Mouse (Mus musculus) kidney, adult 9 months (tissue): Measurements from ENCODE around the gene Ccdc32.

Experiments
- DNase-seq: peaks from one replicate; pipeline ENCODE4 v3.0.0; 2022

Ccdc32 gene

DNA sequence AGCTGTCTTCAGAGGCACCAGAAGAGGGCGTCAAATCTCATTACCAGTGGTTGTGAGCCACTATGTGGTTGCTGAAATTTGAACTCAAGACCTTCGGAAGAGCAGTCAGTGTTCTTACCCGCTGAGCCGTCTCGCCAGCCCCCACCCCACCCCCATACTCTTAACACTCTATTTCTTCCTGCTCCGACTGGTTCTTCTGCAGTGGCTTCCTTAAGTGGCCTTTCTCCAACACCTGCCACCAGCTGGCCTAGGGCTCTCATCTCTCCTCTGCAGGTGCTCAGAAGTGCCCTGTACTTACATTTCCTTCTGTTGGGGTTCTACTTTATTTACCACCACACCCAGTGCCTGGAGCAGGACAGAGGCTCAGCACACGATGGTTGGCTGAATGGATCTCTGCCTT, 14.2 kb downstream of the Ccdc32 start:
- no peak for DNase-seq

DNA sequence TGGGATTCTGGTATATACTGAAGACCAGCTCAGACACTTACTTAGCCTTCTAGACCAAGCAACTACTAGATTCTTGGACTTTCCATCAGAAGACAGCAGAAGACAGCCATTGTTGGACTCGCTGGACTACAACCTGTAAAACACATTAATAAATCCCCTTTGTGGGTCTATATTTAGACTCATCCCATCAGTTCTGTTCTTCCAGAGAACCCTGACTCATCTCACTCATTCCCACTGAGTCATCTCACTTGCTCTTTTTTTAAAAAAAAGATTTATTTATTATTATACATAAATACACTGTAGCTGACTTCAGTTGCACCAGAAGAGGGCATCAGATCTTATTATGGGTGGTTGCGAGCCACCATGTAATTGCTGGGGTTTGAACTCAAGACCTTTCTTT, 19.8 kb downstream of the Ccdc32 start:
- no peak for DNase-seq

DNA sequence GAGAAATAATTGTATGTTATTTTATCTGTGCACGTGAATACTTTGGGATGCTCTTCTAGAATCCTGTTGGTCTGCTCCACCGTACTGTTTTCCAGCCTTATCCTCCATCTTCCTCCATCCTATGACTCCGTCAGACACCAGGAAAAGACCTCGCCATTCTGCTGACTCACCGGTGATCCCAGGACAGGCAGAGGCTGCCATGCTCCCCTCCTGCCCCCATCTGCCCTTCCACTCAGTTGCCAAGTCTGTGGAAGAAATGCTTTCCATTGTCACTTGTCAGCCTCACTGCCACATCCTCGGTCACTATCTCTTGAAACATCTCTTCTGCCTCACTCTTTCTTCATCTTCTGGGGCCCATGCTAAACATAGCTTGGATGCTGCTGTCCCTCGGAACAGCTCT, 22.3 kb downstream of the Ccdc32 start:
- no peak for DNase-seq

DNA sequence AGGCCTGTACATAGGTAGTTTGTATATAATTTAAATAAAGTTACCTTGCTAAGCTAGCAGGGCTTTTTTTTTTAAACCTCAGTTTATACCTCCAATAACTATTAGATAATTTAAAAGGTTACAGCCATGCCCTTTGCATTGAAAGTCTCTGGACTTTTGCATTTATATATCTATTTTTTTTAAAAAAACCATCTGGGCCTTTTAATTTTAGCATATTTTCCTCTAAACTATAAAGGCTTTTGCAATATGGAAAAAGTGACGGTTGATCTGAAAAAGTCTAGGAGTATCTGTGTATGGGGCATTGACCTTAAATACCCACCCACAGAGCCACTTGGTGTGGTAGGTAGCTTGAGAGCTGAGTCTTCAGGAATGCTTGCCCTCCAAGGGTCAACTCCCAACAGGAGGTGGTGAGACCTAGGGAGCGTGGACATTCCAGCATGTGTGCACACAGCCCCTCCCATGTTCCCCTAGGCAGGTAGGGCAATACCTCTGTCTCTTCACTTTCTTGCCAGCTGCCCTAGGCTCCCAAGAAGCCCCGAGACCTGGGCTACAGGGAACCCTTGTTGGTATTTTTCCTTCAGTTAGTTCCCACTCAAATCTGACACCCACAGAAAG, 30.1 kb downstream of the Ccdc32 start:
- no peak for DNase-seq

DNA sequence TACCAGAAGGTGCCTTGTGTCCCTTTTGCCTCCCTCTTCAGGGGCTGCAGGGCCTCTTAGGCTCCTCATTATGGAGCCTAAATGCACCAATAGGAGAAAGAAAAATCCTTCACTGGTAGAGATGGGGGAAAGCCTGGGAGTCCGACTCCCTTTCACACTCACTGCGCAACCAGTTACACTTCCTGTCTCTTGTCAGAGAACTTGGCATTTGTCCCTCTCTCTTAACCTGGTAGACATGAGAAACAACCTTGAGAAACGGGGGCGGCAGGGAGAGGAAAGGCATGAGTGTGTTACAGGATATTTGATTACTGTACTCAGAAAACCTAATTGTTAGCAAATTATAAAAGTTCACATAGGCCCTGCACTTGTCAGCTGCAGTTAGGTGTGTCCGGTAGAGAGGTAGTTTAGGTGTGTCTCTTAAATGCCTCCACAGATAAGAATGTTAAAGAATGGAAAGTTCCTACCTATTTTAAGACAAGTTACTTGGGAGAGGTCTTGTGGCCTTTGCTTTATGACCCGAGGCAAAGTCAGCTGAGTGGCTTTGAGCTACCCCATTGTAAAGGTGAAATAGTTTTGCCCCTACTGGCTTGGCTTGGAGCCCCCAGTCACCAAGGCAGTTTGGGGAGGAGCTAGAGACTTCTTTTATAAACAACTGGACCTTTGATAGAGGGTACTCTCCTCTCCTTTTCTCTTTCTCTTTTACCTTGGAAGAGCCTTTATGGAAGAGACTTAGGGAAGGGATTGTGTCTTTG, 30.9 kb downstream of the Ccdc32 start:
- no peak for DNase-seq

DNA sequence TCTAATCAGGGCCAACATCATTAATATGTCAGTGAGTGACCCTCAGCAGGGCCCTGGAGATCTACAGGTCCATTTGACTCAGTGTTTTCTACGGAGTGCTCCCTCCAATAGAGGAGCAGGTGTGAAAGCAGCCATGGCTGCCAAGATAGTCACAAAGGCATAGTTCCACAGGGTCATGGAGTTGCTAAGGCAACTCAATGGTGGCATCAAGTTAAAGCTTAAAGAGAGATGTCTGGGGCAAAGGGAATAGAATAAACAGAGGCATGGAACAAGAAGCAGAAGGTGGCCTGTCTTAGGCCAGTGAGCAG, 32.4 kb downstream of the Ccdc32 start:
- DNase-seq: no peak

DNA sequence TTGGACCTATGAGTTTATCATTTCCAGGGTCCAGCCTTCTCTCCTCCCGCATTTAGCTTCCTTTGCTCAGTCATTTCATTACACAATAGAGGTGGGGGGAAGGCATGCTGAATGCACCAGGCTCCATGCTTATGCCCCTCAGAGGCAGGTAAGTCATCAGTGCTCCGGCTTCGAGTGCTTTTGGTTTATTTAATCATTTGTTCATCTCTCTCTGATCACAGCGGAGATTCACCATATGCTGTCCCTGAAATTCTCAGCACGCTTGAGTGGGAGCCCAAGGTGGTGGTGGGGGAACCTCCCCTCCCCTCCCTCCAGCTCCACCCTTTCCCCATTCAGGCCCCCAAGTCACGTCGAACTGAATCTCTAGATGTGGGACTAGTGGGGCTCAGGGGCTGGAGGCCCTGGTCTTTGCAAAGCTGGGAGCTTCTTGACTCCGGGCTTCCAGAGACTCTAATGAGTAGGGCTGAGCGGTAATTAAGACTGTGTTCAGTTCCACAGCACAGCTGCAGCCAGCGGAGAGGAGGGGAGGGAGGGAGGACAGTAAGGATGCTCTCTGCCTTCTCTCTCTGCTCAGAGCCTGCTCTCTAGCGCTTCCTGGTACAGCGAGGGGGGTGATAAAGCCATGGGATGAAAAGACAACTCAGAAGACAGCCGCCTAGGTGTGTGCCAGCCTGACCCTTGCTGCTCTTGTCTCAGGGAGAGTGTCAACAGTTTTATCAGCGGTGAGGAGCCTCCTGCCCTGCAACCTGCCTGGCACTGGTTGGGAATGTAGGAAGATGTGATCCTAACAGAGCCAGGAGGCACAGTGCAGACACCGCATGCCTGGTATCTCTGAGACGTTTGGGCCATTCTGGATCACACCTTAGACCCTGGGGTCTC, 33.0 kb downstream of the Ccdc32 start:
- DNase-seq: no peak

DNA sequence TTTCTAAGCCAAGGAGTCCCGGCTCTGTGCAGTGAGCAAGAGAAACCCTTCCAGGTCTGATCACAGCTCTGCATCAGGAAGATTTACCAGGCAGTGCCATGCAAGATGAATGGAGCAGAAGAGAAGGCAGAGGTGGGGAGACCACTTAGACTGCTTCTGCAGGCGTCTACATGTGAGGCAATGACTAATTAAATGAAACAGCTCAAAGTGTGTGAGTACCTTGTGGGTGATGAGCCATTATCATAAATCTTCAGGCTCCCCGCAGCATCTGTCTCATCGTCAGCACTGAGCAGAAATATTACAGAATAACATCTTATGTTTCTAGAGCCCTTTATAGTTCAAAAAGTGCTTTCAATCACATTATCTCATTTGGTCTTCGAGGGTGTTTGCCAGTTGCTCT, 33.7 kb downstream of the Ccdc32 start:
- DNase-seq: no peak

DNA sequence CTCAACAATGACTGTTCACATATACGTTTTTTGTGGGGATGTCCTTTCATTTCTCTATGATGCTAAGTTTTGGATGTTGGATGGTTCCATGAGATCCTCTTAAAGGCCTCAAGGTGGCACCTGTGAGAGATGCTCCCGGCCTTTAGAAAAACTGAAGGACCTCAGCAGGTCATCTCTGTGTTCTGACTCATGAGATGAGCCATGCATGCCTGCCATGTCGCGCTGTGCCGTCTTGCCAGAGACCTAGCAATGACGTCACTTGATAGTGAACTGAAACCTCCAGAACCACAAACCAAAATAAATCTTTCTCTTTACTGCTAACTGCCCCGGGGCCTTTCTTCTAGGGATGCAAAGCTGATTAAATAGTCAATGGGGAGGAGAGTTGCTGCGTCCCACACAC, 45.4 kb downstream of the Ccdc32 start:
- no peak for DNase-seq

DNA sequence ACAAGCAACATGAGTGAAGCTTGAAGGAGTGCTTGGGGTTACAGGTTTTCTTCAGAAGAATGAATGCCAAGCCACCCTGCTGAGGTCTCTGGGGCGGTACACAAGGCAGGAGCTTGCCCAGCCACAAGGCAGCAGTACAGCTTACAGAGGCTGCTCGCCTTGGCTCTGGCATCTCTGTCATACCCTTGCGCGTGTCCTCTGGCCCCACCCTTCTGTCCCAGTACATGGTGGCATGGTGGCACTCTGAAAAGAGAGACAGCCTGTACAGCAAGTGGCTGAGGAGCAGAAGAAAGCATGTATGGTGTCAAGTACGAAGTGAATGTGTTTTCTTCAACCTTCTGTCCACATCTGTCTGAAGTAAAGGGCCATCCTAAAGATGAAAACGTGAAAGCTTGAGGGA, 48.4 kb downstream of the Ccdc32 start:
- no peak for DNase-seq

DNA sequence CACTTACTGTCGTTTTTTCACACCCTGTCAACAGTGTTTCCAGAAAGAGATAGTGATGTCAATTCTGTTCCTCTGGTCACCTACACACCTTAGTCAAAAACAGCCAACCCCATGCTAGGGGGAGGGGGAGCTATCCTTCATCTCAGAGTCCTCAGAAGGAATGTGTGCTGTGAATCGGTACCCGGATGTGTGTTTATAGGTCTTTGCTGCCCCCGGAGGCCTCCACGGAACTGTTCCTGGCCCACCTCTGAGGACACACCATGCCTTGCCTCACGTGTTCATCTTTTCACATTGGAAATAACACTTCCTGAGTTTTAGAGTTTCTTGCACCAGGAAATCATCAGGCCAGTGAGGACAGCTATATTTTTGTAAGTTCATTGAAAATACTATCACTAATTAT, 51.1 kb downstream of the Ccdc32 start:
- DNase-seq: no peak

DNA sequence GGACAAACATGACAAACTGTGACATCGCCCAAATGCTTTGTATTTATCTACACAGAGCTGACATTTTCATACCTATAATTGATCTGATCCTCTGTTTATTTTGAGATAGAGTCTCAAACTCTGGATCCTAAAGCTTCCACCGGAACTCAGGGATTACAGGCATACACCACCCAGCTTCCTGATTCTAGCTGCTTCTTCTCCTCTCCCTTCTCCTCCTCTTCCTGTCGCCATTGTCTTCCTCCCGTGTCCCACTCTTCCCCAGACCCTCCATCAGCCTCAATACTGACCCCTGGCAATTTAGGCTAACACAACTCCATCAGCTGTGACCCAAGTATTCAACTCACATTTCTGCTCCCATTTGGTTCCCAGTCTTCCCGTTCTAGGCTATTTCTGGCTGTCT, 52.3 kb downstream of the Ccdc32 start:
- DNase-seq: no peak

DNA sequence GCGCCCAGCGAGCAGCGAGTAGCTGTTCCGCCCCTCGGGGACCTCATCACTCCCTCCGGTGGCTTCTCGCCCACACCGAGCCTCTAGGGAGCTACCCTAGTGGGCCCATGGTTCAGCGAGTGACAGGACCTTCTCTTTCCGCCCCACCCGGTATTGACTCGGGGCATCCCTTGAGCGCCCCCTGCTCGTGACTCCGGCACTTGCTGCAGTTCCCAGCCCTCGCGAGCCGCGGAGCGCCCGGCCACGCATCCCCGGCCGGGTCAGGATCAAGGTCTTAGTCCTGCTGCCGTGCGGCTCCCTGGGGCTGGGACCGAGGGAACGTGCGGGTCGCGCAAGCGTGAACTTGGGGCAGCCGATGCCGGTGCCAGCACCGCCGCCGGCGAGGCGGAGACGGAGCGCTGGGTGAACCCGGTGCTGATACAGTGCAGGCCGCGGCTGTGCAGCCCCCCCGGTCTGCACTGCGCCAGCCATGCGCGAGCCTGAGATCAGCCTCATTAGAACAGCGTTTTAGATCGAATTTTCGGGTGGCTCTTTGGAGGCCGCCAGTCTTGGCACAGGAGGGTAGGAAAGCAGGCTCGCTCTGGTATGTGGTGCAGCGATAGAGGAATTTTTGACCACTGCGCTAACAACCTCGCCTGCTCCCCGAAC, 52.8 kb downstream of the Ccdc32 start:
- DNase-seq: peak; percentile 91

DNA sequence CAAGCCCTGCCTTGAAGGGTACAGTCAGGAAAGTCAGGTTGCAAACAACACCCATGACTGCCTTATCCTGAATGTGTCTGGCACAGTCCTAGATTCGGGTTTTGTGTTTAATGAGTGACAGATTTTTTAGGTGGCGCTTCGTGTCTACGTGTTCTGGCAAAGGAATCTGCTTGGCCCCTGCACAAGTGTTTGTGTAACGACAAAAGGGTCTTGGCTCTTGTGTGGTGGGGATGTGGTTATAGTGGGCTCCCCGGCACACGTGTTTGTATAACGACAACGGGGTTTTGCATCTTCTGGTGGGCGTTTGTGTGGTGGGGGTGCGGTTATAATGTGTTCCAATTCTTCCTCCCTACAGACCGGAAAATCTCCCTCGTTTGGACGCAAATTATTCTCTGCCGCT, 53.3 kb downstream of the Ccdc32 start:
- peak; percentile 40 for DNase-seq

DNA sequence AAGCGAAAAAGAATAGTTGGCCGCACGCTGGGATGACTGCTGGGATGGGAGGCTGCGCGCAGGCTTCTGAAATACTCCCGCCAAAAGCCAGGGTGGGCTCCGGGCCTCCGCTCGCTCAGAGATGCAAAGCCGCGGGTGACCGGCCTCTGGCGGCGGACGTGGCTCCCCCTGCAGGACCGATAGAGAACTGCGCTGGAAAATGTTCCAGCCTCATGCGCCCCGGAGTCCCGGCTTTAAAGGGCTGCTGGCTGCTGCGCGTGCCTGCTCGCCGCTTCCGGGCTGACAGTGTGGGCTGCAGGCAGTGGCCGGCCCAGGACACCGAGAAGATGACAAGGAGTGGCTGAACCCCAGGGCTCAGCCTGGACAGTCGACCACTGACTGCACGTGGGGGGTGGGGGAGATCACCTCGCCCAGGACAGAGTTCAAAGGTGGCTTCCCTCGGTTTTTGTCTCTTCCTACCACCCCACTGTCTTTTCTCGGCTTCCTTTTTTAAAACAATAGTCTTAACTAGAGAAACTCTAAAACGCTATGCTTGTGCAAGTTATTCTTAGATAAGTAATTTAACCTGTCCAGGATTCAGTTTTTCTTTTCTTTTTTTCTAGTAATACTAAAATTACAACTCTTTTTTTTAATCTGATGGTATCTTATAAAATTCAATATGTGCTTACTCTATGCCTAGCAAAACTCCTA, 56.4 kb downstream of the Ccdc32 start:
- DNase-seq: peak; percentile 89

DNA sequence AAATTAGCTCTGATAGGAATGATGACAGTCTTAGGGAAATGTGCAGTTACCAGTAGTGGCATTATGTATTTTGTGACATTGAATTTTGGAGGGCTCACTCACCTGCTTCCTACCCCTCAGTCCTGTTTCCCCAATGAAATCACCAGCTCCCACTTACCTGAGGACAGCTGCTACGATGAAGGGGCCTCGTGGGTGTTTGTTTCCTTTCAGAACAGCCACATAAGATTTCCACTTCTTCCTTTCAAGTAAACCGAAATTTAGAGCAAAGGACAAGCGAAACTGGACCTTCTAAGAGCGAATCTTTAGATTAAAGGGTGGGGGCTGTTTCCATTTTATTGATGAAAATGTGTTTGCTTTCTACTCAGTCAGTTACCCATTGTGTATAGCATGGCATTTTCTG, 57.1 kb downstream of the Ccdc32 start:
- no peak for DNase-seq

DNA sequence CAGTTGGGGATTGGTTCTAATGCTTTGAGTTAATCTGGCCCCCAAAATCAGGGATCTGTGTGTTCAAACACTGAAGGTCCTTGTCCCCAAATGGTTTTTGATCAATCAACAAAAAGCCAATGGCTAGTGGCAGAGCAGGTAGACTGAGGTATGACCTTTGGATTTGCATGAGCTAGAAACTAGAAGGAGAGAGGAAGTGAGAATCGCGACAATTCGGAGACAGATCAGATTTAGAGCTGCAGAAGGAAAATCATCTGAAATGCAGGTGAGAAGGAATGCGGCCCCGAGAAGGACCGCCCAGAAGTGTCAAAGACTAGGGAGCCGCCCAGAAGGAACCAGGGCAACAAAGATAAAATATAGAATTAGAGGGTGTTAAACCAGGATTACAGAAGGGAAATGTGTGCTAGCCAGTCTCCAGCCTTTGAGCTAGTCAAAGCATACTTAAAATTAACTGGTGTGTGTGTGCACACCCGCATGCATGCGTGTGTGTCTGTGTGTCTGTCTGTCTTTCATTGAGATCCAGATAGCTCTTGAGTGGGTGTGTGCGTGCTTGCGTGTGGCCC, 59.5 kb downstream of the Ccdc32 start:
- DNase-seq: no peak
